Mouse (Mus musculus) liver, embryonic 16.5 days (tissue): ENCODE measurements around the gene Bet1l. TPM values are rescaled to one million over a fixed set of nuclear protein-coding genes. Genes with fewer than 3 reads are reported as not detected.

Experiments used
- ATAC-seq: fragments of 200-750 bp; cut with Nextera tagmentation; 2 replicates; pipeline ENCODE4 v1.8.0; 2017; ENCODE audit warnings: low read depth, mild to moderate bottlenecking, moderate number of reproducible peaks, moderate library complexity
- H3K27ac ChIP-seq: fragments of 300-500 bp; sonication (generic); 2 replicates; pipeline ENCODE4 v1.5.1; 2014; ENCODE audit warnings: mild to moderate bottlenecking, low read length
- H3K27me3 ChIP-seq: fragments of 300-500 bp; sonication (generic); 2 replicates; pipeline ENCODE4 v1.6.1; 2014; ENCODE audit warnings: low read depth, low read length, mixed read lengths; ENCODE audit not compliant: control insufficient read depth, insufficient read depth
- H3K36me3 ChIP-seq: fragments of 300-500 bp; sonication (generic); 2 replicates; pipeline ENCODE4 v1.6.1; 2014; ENCODE audit warnings: mild to moderate bottlenecking; ENCODE audit not compliant: control insufficient read depth, insufficient read depth
- H3K4me1 ChIP-seq: fragments of 300-500 bp; sonication (generic); 2 replicates; pipeline ENCODE4 v1.6.1; 2014; ENCODE audit warnings: low read depth, low read length, mixed read lengths; ENCODE audit not compliant: control insufficient read depth
- H3K4me2 ChIP-seq: fragments of 300-500 bp; sonication (generic); 2 replicates; pipeline ENCODE4 v1.6.1; 2014; ENCODE audit warnings: low read depth, low read length, mixed read lengths
- H3K4me3 ChIP-seq: fragments of 300-500 bp; sonication (generic); 2 replicates; pipeline ENCODE4 v1.5.1; 2014; ENCODE audit warnings: low read depth, mild to moderate bottlenecking, low read length
- H3K9ac ChIP-seq: fragments of 300-500 bp; sonication (generic); 2 replicates; pipeline ENCODE4 v1.6.1; 2014; ENCODE audit warnings: low read depth, low read length
- H3K9me3 ChIP-seq: fragments of 300-500 bp; sonication (generic); replicated peaks from 2 replicates; pipeline ENCODE4 v1.6.1; 2016; ENCODE audit warnings: low read length; ENCODE audit not compliant: control insufficient read depth
- WGBS: fragments of 180-500 bp; shearing (Covaris S2); extraction: QIAGEN DNeasy Blood & Tissue Kit; methylation state at CpG from one replicate; pipeline ENCODE4 v1.1.7; 2014; ENCODE audit not compliant: insufficient replicate concordance; 5-methylcytosine and 5-hydroxymethylcytosine counted together
- polyA plus RNA-seq: library from polyadenylated mRNA; unstranded; fragments of >200 nt; fragmentation: Nextera tagmentation; extraction: Ambion mirVana; gene quantifications from 2 replicates; pipeline ENCODE4 v1.2.1, GENCODE M21; 2015

Gene Bet1l
- polyA plus RNA-seq, 1 experiment from 2014 or later, result 20.9 TPM

DNA sequence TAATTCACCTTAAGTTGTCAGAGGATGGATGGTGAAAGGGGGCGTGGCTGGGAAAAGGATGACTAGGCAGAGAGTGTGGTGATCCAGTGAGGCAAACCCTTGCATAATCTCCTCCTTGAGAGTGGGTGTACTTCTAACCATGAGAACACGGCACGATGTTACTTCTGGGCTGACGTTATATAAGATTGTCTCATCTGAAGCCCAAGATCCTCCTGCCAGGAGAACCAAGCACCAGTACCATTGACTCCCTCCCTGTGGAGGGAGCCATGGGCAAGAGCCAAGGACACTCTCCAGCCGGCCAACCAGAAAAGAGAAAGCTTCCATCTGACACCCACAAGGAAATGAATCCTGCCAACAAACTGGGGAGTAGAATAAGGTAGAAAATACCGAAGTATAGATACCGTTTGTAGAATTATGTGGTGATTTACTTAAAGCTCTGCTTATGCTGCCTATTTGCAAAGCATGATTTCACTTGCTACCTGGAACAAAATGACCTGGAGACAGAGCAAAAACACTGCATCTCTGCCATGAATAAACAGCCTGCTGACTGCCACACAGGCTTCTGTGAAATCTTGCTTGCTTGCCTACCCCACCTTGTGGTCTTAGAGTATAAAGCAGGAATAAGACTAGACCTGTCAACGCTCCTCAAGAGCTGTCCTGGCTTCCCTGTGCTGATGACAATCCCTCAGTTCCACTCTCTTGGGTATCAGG, 29.1 kb downstream of the Bet1l start:
- Histone ChIP-seq H3K27me3 (no peaks in the 10 kb centered on the region), H3K4me3 (no peak overlapping the region), H3K36me3 (no peaks in the 10 kb centered on the region), H3K4me1 (no peaks in the 10 kb centered on the region), H3K9ac (no peak overlapping the region), H3K4me2 (0 out of 2 replicates have a peak overlapping the region, but pooled peaks have one; percentile 12), H3K27ac (no peak overlapping the region), H3K9me3 (no peaks in the 10 kb centered on the region)
- WGBS, result 25% methylated on average over 8 of the region's 8 CpGs
- ATAC-seq, result peak; percentile 48; the same call in 1 of the 2 replicates

GRCm38 (mm10) chr7:140822731-140823130, 34.6 kb downstream of the Bet1l start:
- 68% methylated on average over 4 of the region's 4 CpGs for WGBS
- H3K4me2 ChIP-seq, result no peak overlapping the region
- H3K9ac ChIP-seq, result no peak overlapping the region
- H3K36me3 ChIP-seq, result no peaks in the 10 kb centered on the region
- no peak for ATAC-seq
- no peak overlapping the region for H3K4me3 ChIP-seq
- H3K27me3 ChIP-seq, result no peaks in the 10 kb centered on the region
- H3K4me1 ChIP-seq, result no peaks in the 10 kb centered on the region; the same call in 1 of the 2 replicates
- no peak overlapping the region for H3K27ac ChIP-seq
- no peaks in the 10 kb centered on the region for H3K9me3 ChIP-seq

- peak within 1 kb of the TSS; percentile 64 for H3K4me2 ChIP-seq
These were observed 35.6 kb downstream of the Bet1l start, which contains the start of gene Zfp941 for GRCm38 (mm10) chr7:140821653-140822329. Gene Zfp941 (minus strand): TSS chr7:140822178.

DNA sequence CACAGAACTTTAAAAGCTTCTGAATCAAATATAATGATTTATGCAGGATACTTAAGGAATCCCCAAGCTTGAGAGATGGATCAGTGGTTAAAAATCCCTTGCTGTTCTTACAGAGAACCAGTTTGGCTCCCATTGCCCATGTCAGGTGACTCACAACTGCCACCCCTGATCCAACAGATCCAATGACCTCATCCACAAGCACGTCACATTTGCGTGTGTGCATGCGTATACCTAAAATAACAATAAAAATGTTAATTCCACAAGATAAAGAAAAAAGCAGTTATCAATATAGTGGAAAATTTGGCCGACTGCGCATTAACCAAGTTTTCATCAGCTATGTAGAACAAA, 36.1 kb downstream of the Bet1l start:
- Histone ChIP-seq H3K27ac (no peak overlapping the region), H3K4me3 (peak overlapping the region; percentile 48), H3K9ac (no peak overlapping the region), H3K4me2 (peak overlapping the region; percentile 64), H3K4me1 (no peaks in the 10 kb centered on the region; the same call in 1 of the 2 replicates), H3K9me3 (no peaks in the 10 kb centered on the region), H3K27me3 (no peaks in the 10 kb centered on the region), H3K36me3 (no peaks in the 10 kb centered on the region)
- 61% methylated on average over 5 of the region's 5 CpGs for WGBS
- ATAC-seq, result no peak

More at GRCm38 (mm10) chr7:140821653-140822329, 35.6 kb downstream of the Bet1l start, which contains the start of gene Zfp941:
- Histone ChIP-seq H3K9me3 (no peaks in the 10 kb centered on the region), H3K36me3 (no peaks in the 10 kb centered on the region), H3K4me3 (peak within 1 kb of the TSS; percentile 48), H3K9ac (peak within 1 kb of the TSS; percentile 39; the same call in 1 of the 2 replicates), H3K4me1 (no peaks in the 10 kb centered on the region; the same call in 1 of the 2 replicates), H3K27ac (no peak within 1 kb of the TSS), H3K27me3 (no peaks in the 10 kb centered on the region)
- 3% methylated on average over 21 of the region's 21 CpGs for WGBS
- peak; percentile 35; the same call in 1 of the 2 replicates for ATAC-seq

- H3K36me3 ChIP-seq, result no peaks in the 10 kb centered on the region
- WGBS, result 48% methylated on average over 4 of the region's 4 CpGs
- ATAC-seq, result no peak
- H3K9ac ChIP-seq, result no peak overlapping the region
- no peaks in the 10 kb centered on the region for H3K27me3 ChIP-seq
- no peaks in the 10 kb centered on the region for H3K9me3 ChIP-seq
- no peak overlapping the region for H3K27ac ChIP-seq
- H3K4me3 ChIP-seq, result no peak overlapping the region
- no peak overlapping the region for H3K4me2 ChIP-seq
- H3K4me1 ChIP-seq, result no peaks in the 10 kb centered on the region; the same call in 1 of the 2 replicates
These were observed 37.2 kb downstream of the Bet1l start for GRCm38 (mm10) chr7:140820173-140820572.

- Histone ChIP-seq H3K36me3 (no peaks in the 10 kb centered on the region), H3K9ac (no peak overlapping the region), H3K4me2 (no peak overlapping the region), H3K4me1 (no peaks in the 10 kb centered on the region), H3K27ac (no peak overlapping the region), H3K4me3 (no peak overlapping the region), H3K27me3 (no peaks in the 10 kb centered on the region), H3K9me3 (no peaks in the 10 kb centered on the region)
- 69% methylated on average over 12 of the region's 12 CpGs for WGBS
- no peak for ATAC-seq
These were observed 44.5 kb downstream of the Bet1l start for GRCm38 (mm10) chr7:140812850-140813249.

GRCm38 (mm10) chr7:140811714-140812113, 45.7 kb downstream of the Bet1l start:
- no peaks in the 10 kb centered on the region for H3K36me3 ChIP-seq
- H3K4me2 ChIP-seq, result no peak overlapping the region
- no peak overlapping the region for H3K4me3 ChIP-seq
- no peak overlapping the region for H3K27ac ChIP-seq
- H3K9me3 ChIP-seq, result no peaks in the 10 kb centered on the region
- no peaks in the 10 kb centered on the region for H3K27me3 ChIP-seq
- ATAC-seq, result no peak
- H3K9ac ChIP-seq, result no peak overlapping the region
- 73% methylated on average over 13 of the region's 13 CpGs for WGBS
- no peaks in the 10 kb centered on the region for H3K4me1 ChIP-seq

GRCm38 (mm10) chr7:140810496-140810895, 46.9 kb downstream of the Bet1l start:
- Histone ChIP-seq H3K36me3 (no peaks in the 10 kb centered on the region), H3K9ac (no peak overlapping the region), H3K27ac (no peak overlapping the region), H3K27me3 (no peaks in the 10 kb centered on the region), H3K4me3 (no peak overlapping the region), H3K4me1 (no peaks in the 10 kb centered on the region), H3K9me3 (no peaks in the 10 kb centered on the region), H3K4me2 (no peak overlapping the region)
- ATAC-seq, result no peak
- 74% methylated on average over 6 of the region's 6 CpGs for WGBS

GRCm38 (mm10) chr7:140805704-140806103, 51.7 kb downstream of the Bet1l start:
- 0 out of 2 replicates have a peak, but pooled peaks have one; percentile 30 for ATAC-seq
- 12% methylated on average over 1 of the region's 1 CpGs for WGBS

More at GRCm38 (mm10) chr7:140805704-140806103, 51.7 kb downstream of the Bet1l start:
- H3K9ac ChIP-seq, result no peak overlapping the region
- no peaks in the 10 kb centered on the region for H3K27me3 ChIP-seq
- no peaks in the 10 kb centered on the region for H3K9me3 ChIP-seq
- no peak overlapping the region for H3K4me3 ChIP-seq
- no peak overlapping the region for H3K4me2 ChIP-seq
- H3K4me1 ChIP-seq, result no peaks in the 10 kb centered on the region
- no peak overlapping the region for H3K27ac ChIP-seq
- H3K36me3 ChIP-seq, result no peaks in the 10 kb centered on the region
